Mouse (Mus musculus) kidney, adult 2 months (tissue): ENCODE results near the gene Slc12a5.

Experiments used
- CTCF ChIP-seq: fragments of 200-500 bp; conservative IDR thresholded peaks from 2 replicates; pipeline ENCODE4 v1.5.1; 2011; ENCODE audit warnings: low read depth, mild to moderate bottlenecking, control low read depth, low read length, moderate library complexity, mixed read lengths; ENCODE audit not compliant: insufficient read depth, insufficient read length
- POLR2A ChIP-seq: fragments of 200-500 bp; IDR thresholded peaks from one replicate; pipeline ENCODE4 v1.6.1; 2011; ENCODE audit warnings: low read depth, low read length, control low read depth

DNA sequence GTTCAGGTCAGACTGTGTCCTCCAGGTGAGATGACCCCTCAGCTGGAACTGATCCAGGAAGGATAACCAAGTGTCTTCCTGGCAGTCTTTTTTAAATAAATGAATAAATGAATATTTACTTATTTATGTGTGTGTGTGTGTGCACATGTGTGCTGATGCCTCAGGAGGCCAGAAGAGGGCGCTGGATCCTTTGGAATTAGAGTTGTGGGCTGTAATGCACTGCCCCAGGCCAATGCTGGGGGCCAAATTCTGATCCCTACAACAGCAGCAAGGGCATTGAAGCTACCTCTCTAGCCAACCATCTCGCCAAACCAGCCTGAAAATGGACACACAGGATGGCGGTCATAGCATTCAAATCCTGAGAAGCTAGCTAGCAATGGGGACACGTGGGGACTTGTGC, 4.9 kb upstream of the Slc12a5 start:
- TF ChIP-seq CTCF, result no peak
- no peak for TF ChIP-seq POLR2A
